In genomic region chr2:84937491-84938150, GRCm38 (mm10) we compare ENCODE assay signal across 8 mouse cellular contexts. TPM values are rescaled to one million over a fixed set of nuclear protein-coding genes. Genes with fewer than 3 reads are reported as not detected.
A peak's percentile ranks its signal among the peaks of the same experiment; 100 is the strongest.
DNase-seq lines count a peak whose midpoint lies in the region; ATAC-seq lines count a peak whose summit lies in the region.

No protein-coding gene starts in this region.

- H3K4me2 ChIP-seq in embryonic facial prominence, embryonic 14.5 days (ENCODE audit: low read depth, low read length), result peak overlapping the region; percentile 63
- peak overlapping the region; percentile 66 for H3K4me2 ChIP-seq in intestine, embryonic 16.5 days (ENCODE audit: low read depth, low read length)
- peak overlapping the region; percentile 26; the same call in 1 of the 2 replicates for H3K4me2 ChIP-seq in neural tube, embryonic 14.5 days (ENCODE audit: low read depth, low read length)

- H3K4me3 ChIP-seq in megakaryocyte, embryonic 14.5 days (replicated peaks), result peak overlapping the region; percentile 92
- H3K4me3 ChIP-seq in embryonic facial prominence, embryonic 14.5 days (ENCODE audit: low read depth, low read length), result peak overlapping the region; percentile 46
- peak overlapping the region; percentile 60 for H3K4me3 ChIP-seq in intestine, embryonic 16.5 days (ENCODE audit: low read length)
- H3K4me3 ChIP-seq in neural tube, embryonic 14.5 days (ENCODE audit: low read depth, low read length), result no peak overlapping the region

- H3K36me3 ChIP-seq in megakaryocyte, embryonic 14.5 days (replicated peaks; ENCODE audit: low read length), result peaks cover 31% of the 10 kb centered on the region
- H3K36me3 ChIP-seq in embryonic facial prominence, embryonic 14.5 days (ENCODE audit: control insufficient read depth, insufficient read depth, low read length), result 0 out of 2 replicates have a peak, but pooled peaks cover 11% of the 10 kb centered on the region
- H3K36me3 ChIP-seq in intestine, embryonic 16.5 days (ENCODE audit: control insufficient read depth, insufficient read depth, low read length), result no peaks in the 10 kb centered on the region
- no peaks in the 10 kb centered on the region for H3K36me3 ChIP-seq in neural tube, embryonic 14.5 days (ENCODE audit: control insufficient read depth, insufficient read depth, low read length)

- no peaks in the 10 kb centered on the region for H3K27me3 ChIP-seq in megakaryocyte, embryonic 14.5 days (replicated peaks)
- H3K27me3 ChIP-seq in embryonic facial prominence, embryonic 14.5 days (replicated peaks; ENCODE audit: control insufficient read depth, insufficient read depth, low read length), result no peaks in the 10 kb centered on the region
- no peaks in the 10 kb centered on the region for H3K27me3 ChIP-seq in intestine, embryonic 16.5 days (replicated peaks; ENCODE audit: control insufficient read depth, insufficient read depth, low read length)
- H3K27me3 ChIP-seq in neural tube, embryonic 14.5 days (ENCODE audit: control insufficient read depth, insufficient read depth, low read length), result no peaks in the 10 kb centered on the region

- 0 out of 2 replicates have a peak, but pooled peaks cover 6% of the 10 kb centered on the region for H3K9me3 ChIP-seq in megakaryocyte, embryonic 14.5 days
- H3K9me3 ChIP-seq in embryonic facial prominence, embryonic 14.5 days (ENCODE audit: control insufficient read depth, low read length), result no peaks in the 10 kb centered on the region
- H3K9me3 ChIP-seq in intestine, embryonic 16.5 days (ENCODE audit: control insufficient read depth, low read length), result no peaks in the 10 kb centered on the region
- H3K9me3 ChIP-seq in neural tube, embryonic 14.5 days (ENCODE audit: control insufficient read depth, low read length), result no peaks in the 10 kb centered on the region

- peak overlapping the region; percentile 73; the same call in 1 of the 2 replicates for H3K9ac ChIP-seq in embryonic facial prominence, embryonic 14.5 days (ENCODE audit: low read depth, low read length)
- peak overlapping the region; percentile 76 for H3K9ac ChIP-seq in intestine, embryonic 16.5 days (ENCODE audit: low read depth, low read length)
- H3K9ac ChIP-seq in neural tube, embryonic 14.5 days (replicated peaks; ENCODE audit: low read depth, low read length), result no peak overlapping the region

- DNase-seq in embryonic facial prominence, embryonic 14.5 days (ENCODE audit: low spot score), result peak; percentile 33
- DNase-seq in adrenal gland, postnatal 4 days (ENCODE audit: low spot score in 2 of 2), result no peak
- DNase-seq in thymus, postnatal 0 days (ENCODE audit: low spot score), result no peak

- peaks cover 38% of the 10 kb centered on the region for H3K4me1 ChIP-seq in megakaryocyte, embryonic 14.5 days
- peaks cover 15% of the 10 kb centered on the region; the same call in 1 of the 2 replicates for H3K4me1 ChIP-seq in embryonic facial prominence, embryonic 14.5 days (ENCODE audit: control insufficient read depth, insufficient read depth, low read length)
- H3K4me1 ChIP-seq in intestine, embryonic 16.5 days (ENCODE audit: control insufficient read depth, insufficient read depth, low read length), result peaks cover 18% of the 10 kb centered on the region
- H3K4me1 ChIP-seq in neural tube, embryonic 14.5 days (ENCODE audit: control insufficient read depth, insufficient read depth, low read length), result no peaks in the 10 kb centered on the region

- no peak for ATAC-seq in megakaryocyte, adult 5-6 weeks (ENCODE audit: poor library complexity, severe bottlenecking)
- no peak for ATAC-seq in embryonic facial prominence, embryonic 14.5 days (ENCODE audit: low read depth)
- no peak for ATAC-seq in intestine, embryonic 16.5 days
- no peak for ATAC-seq in neural tube, embryonic 14.5 days (ENCODE audit: low read depth)
- ATAC-seq in megakaryocyte progenitor cell, adult 5-6 weeks (replicated peaks; ENCODE audit: poor library complexity), result no peak

- H3K27ac ChIP-seq in embryonic facial prominence, embryonic 14.5 days (replicated peaks; ENCODE audit: low read depth, low read length), result 0 out of 2 replicates have a peak overlapping the region, but pooled peaks have one; percentile 15
- peak overlapping the region; percentile 67; the same call in 1 of the 2 replicates for H3K27ac ChIP-seq in intestine, embryonic 16.5 days (ENCODE audit: low read length)
- H3K27ac ChIP-seq in neural tube, embryonic 14.5 days (ENCODE audit: low read depth, low read length), result no peak overlapping the region

- WGBS in embryonic facial prominence, embryonic 14.5 days, result 46% methylated on average over 3 of the region's 3 CpGs
- WGBS in intestine, embryonic 16.5 days, result 52% methylated on average over 3 of the region's 3 CpGs
- WGBS in neural tube, embryonic 14.5 days, result 75% methylated on average over 3 of the region's 3 CpGs

RNA-seq across cellular contexts. Expression of gene Slc43a3, which starts 1.2 kb away (rescaled TPM):
- polyA plus RNA-seq in megakaryocyte, embryonic 14.5 days (2012; ENCODE audit: insufficient read depth, low replicate concordance), result 4.4 and 9.1 TPM in 2 replicates
- 51.4 and 53.0 TPM in 2 replicates for total RNA-seq in megakaryocyte, adult 5-6 weeks (2015)
- total RNA-seq in megakaryocyte, adult 5-6 weeks (2017), result 41.9 and 45.2 TPM in 2 replicates
- polyA plus RNA-seq in embryonic facial prominence, embryonic 14.5 days (2014; fragmentation: Nextera tagmentation; extraction: Ambion mirVana), result 36.6 and 38.8 TPM in 2 replicates
- polyA plus RNA-seq in intestine, embryonic 16.5 days (2015; fragmentation: Nextera tagmentation; extraction: Ambion mirVana), result 43.7 and 47.7 TPM in 2 replicates
- 2.5 and 7.1 TPM in 2 replicates for polyA plus RNA-seq in neural tube, embryonic 14.5 days (2014; fragmentation: Nextera tagmentation; extraction: Ambion mirVana)
- 10 to 100 TPM; 66.4 to 68.4 TPM for total RNA-seq in adrenal gland, postnatal 4 days (2021)
- polyA plus RNA-seq in thymus, postnatal 0 days (2015; fragmentation: Nextera tagmentation; extraction: Ambion mirVana), result 29.1 and 30.0 TPM in 2 replicates
- 111 and 119 TPM in 2 replicates for total RNA-seq in megakaryocyte progenitor cell, adult 5-6 weeks (2015)
- total RNA-seq in megakaryocyte progenitor cell, adult 5-6 weeks (2017), result 94.2 and 94.7 TPM in 2 replicates

RNA-seq across cellular contexts. Expression of gene Prg2, which starts 42.6 kb away (rescaled TPM):
- polyA plus RNA-seq in megakaryocyte, embryonic 14.5 days (2012; ENCODE audit: insufficient read depth, low replicate concordance), result 2.5 TPM in 1 of 2 replicates, not detected in the other
- total RNA-seq in megakaryocyte, adult 5-6 weeks (2015), result 48.6 and 96.7 TPM in 2 replicates
- total RNA-seq in megakaryocyte, adult 5-6 weeks (2017), result 238 and 301 TPM in 2 replicates
- 0.34 TPM in 1 of 2 replicates, not detected in the other for polyA plus RNA-seq in embryonic facial prominence, embryonic 14.5 days (2014; fragmentation: Nextera tagmentation; extraction: Ambion mirVana)
- 1.0 TPM in 1 of 2 replicates, not detected in the other for polyA plus RNA-seq in intestine, embryonic 16.5 days (2015; fragmentation: Nextera tagmentation; extraction: Ambion mirVana)
- not detected in 2 replicates for polyA plus RNA-seq in neural tube, embryonic 14.5 days (2014; fragmentation: Nextera tagmentation; extraction: Ambion mirVana)
- total RNA-seq in adrenal gland, postnatal 4 days (2021), result 1 to 10 TPM; 2.2 to 7.8 TPM
- polyA plus RNA-seq in thymus, postnatal 0 days (2015; fragmentation: Nextera tagmentation; extraction: Ambion mirVana), result 3.0 and 4.2 TPM in 2 replicates
- 43.2 and 74.2 TPM in 2 replicates for total RNA-seq in megakaryocyte progenitor cell, adult 5-6 weeks (2015)
- total RNA-seq in megakaryocyte progenitor cell, adult 5-6 weeks (2017), result 135 and 270 TPM in 2 replicates

RNA-seq across cellular contexts. Expression of gene Prg3, which starts 50.4 kb away (rescaled TPM):
- 1.8 TPM in 1 of 2 replicates, not detected in the other for polyA plus RNA-seq in megakaryocyte, embryonic 14.5 days (2012; ENCODE audit: insufficient read depth, low replicate concordance)
- total RNA-seq in megakaryocyte, adult 5-6 weeks (2015), result 6.2 and 11.0 TPM in 2 replicates
- 14.2 and 18.4 TPM in 2 replicates for total RNA-seq in megakaryocyte, adult 5-6 weeks (2017)
- not detected in 2 replicates for polyA plus RNA-seq in embryonic facial prominence, embryonic 14.5 days (2014; fragmentation: Nextera tagmentation; extraction: Ambion mirVana)
- polyA plus RNA-seq in intestine, embryonic 16.5 days (2015; fragmentation: Nextera tagmentation; extraction: Ambion mirVana), result not detected in 2 replicates
- polyA plus RNA-seq in neural tube, embryonic 14.5 days (2014; fragmentation: Nextera tagmentation; extraction: Ambion mirVana), result not detected in 2 replicates
- total RNA-seq in adrenal gland, postnatal 4 days (2021), result under 1 TPM; 0.50 to 0.73 TPM
- 0.78 and 1.4 TPM in 2 replicates for polyA plus RNA-seq in thymus, postnatal 0 days (2015; fragmentation: Nextera tagmentation; extraction: Ambion mirVana)
- 8.4 and 12.8 TPM in 2 replicates for total RNA-seq in megakaryocyte progenitor cell, adult 5-6 weeks (2015)
- 15.9 and 16.4 TPM in 2 replicates for total RNA-seq in megakaryocyte progenitor cell, adult 5-6 weeks (2017)

RNA-seq across cellular contexts. Expression of gene Rtn4rl2, which starts 51.1 kb away (rescaled TPM):
- 2.7 and 8.4 TPM in 2 replicates for polyA plus RNA-seq in megakaryocyte, embryonic 14.5 days (2012; ENCODE audit: insufficient read depth, low replicate concordance)
- not detected in 2 replicates for total RNA-seq in megakaryocyte, adult 5-6 weeks (2015)
- not detected in 2 replicates for total RNA-seq in megakaryocyte, adult 5-6 weeks (2017)
- 2.5 and 3.4 TPM in 2 replicates for polyA plus RNA-seq in embryonic facial prominence, embryonic 14.5 days (2014; fragmentation: Nextera tagmentation; extraction: Ambion mirVana)
- 0.57 and 0.61 TPM in 2 replicates for polyA plus RNA-seq in intestine, embryonic 16.5 days (2015; fragmentation: Nextera tagmentation; extraction: Ambion mirVana)
- 1.8 and 4.9 TPM in 2 replicates for polyA plus RNA-seq in neural tube, embryonic 14.5 days (2014; fragmentation: Nextera tagmentation; extraction: Ambion mirVana)
- total RNA-seq in adrenal gland, postnatal 4 days (2021), result 1 to 10 TPM; 2.2 to 3.4 TPM
- 0.10 and 0.22 TPM in 2 replicates for polyA plus RNA-seq in thymus, postnatal 0 days (2015; fragmentation: Nextera tagmentation; extraction: Ambion mirVana)
- not detected in 2 replicates for total RNA-seq in megakaryocyte progenitor cell, adult 5-6 weeks (2015)
- not detected in 2 replicates for total RNA-seq in megakaryocyte progenitor cell, adult 5-6 weeks (2017)
